Mouse (Mus musculus) thymus, postnatal 25 days (tissue): ENCODE results near the gene Nfia.
A peak's percentile ranks its signal among the peaks of the same experiment; 100 is the strongest.

Experiments used
- DNase-seq: peaks from one replicate; pipeline ENCODE4 v3.0.0; 2022

Gene Nfia

DNA sequence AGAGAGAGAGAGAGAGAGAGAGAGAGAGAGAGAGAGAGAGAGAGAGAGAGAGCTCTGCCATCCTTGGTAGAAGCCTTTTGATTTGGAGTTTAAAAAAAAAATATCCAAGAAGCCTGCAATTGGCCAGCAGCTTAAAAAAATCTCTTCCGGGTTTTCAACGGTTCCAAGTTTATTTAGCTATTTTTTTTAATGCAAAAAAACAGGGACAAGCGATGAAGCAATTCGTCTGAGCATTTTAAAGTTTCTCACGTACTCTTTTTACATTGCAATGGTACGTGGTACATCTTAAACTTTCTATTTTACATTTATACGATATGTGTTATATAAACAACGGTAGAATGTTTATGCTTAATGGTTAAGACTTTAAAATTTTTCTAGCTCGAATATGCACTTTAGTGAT lies at the start of gene Nfia:
Gene Nfia, plus strand, starts transcription at position 94 of the 400 bp plus-strand sequence.
- DNase-seq = no peak

DNA sequence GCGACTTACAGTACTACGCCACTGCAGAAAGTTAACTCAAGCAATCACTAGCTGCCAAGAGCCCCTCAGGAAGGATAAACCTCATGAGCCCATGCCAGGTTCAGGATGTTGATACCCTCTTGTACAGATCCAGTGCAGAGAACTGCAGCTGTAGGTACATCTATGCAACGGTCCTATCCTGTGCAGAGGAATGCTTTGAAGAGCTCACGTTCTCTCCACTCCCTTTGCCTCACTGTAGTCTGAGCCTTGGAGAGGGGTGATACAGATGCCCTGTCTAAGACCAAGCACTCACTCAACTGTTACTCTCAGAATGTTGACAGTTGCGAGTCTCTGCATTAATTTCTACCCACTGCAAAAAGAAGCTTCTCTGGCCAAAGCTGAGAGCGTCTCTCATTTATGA lies 49.2 kb upstream of the Nfia start:
- DNase-seq = no peak

DNA sequence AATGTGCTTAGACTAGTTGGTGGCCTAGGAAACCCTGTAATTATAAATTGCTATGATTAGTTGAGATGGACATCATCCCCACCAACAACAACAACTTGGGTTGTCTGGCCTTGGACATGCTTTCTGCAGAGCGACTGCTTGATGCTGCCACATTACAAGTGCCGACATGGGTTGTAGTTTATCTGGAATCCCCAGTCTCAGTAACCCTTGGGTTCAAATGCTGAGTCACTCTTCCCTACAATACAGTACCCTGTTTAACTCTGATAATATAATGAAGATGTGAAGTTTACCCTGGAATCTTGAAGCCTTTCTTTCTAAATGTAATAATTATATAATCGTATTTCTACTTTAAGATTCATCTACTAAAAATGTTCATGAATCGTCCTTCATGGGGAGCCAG lies 44.0 kb upstream of the Nfia start:
- no peak for DNase-seq

DNA sequence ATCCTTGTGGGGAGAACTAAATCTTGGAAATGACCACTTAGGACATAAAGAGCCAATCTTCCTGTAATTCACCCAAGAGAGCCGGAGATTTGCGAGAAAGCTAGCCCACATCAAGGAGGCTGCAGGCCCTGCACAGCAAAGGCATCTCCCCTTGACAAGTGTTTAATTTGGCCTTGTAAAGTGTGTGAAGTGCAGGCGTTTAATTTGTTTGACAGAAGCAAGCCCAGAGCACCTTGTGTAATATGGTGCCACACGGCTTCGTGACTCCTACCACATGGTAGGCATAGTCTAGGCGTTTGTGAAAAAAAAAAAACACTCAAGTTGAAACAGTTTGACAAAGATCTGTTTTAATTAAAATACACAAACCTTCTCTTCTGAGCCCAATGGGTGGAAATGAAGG lies 42.5 kb upstream of the Nfia start:
- DNase-seq = no peak

DNA sequence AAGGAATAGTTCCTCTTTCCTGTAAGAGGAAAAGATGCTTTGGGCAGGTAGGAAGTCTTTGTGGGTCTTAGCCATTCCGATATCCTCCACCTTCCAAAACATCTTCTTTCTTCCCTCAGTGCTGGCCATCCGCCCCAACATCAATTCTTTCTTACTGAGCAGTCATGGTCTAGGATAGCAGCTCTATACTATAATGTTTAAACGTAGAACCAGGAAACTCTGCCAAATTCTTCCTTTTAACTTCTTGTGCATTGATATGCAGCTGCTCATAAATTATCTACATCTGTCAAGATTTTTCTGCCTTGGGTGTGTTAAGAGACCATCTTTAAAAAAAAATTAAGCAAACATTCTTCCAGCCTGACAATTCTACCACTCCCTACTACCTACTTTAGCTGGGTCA lies 42.1 kb upstream of the Nfia start:
- DNase-seq = no peak

DNA sequence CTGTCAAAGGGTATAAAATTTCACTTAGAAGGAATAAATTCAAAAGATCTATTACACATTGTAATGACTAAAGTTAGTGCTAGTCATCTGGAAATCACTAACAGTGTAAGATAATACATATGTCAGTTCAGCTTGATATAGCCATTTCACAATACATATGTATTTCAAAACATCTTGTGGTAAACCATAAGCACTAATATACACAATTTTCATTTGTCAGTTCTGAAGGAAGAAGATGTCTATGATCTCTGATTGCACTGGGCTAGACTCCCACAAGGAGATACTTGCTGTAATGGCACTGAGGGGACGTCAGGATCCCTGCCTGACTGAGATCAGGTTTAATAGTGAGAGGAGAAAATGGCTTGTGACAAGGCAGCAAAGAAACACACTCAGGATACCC lies 39.1 kb upstream of the Nfia start:
- DNase-seq = no peak

DNA sequence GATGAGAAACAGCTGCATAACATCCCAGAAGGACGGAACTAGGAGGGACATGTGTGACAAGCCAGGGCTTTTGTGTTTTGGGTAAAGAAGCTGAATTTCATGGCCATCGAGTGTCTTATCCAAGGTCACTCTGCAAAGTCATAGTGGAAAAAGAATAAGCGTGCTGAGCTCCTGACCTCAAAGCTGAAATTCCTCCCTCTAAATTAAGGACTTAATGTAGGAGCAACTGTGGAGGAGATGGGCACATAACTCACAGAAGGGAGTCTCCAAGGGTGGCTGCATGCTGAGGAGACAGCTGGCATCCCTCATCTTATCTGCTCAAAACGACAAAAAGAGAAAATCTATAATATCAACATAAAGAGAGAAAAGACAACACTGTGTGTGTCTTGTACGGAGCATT lies 28.6 kb upstream of the Nfia start:
- DNase-seq = no peak

DNA sequence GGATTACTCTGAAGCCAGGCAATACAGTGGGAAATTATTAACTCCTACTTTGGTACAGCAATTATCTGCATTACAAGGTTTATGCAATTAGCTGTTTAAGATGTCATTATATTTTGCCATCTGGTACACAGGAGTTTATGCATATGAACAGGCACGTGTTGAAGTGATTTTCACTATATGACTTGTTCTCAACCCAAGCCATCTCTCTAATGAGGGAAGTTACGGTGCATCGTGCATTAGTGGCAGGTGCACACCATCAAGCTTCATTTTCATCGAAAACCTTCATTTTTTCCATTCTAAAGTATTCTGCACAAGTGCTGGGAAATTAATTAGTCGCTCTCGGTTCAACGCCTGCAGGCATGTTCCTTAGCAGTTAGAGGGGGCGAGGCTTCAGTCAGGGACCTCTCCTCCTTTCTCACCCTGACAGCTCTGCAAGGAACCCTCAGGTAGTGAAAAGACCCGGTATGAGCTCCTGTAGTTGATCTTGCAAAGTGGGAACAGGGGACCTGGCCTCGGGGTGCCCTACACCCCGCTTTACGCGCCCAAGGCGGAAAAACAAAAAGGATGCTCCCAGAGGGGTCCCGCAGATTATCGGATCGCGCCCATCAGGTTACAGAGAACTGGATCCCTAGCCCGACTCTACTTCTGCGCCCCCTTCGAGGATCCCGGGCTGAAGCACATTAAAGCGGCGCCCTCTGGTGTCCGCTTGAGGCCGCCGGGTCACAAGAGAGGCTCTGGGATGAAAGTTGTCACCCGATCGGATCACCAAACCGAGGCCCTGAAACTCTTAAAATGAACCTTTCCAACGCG lies 27.0 kb upstream of the Nfia start:
- DNase-seq = peak; percentile 82

DNA sequence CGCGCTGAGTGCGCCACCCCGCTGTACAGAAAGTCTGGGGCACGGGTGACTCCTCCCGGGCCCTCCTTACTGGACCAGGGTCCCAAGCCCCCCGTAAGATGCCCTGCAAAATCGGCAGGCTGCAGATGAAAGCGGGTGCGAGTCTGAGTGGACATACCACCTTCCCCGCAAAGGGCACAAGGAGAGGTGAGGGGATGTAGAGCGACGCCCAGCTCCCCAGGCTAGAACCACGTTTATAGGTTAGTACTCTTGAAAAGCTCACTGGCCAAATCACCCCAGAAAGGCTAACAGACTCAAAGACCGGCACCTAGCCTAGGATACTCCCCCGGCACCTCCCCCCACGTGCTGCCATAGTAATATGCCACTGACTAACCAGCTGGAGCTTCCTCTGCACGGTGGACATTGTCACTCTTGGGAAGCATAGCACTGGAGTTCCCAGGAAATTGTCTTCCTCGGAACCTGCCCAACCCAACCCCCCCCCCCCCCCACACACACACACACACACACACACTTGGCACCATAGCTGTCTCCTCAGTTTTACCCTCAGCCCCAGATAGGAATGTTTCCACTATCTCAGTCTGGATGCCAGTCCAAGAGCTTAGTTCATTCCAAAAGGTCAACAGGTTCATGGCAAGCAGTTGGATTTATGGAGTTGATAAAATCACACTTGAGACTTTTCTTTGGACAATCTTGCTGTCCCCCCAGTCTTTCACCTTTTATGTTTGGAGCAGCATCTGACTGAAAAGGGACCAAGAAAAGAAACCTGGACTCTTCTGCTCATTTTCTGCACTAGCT lies 26.2 kb upstream of the Nfia start:
- DNase-seq = no peak

DNA sequence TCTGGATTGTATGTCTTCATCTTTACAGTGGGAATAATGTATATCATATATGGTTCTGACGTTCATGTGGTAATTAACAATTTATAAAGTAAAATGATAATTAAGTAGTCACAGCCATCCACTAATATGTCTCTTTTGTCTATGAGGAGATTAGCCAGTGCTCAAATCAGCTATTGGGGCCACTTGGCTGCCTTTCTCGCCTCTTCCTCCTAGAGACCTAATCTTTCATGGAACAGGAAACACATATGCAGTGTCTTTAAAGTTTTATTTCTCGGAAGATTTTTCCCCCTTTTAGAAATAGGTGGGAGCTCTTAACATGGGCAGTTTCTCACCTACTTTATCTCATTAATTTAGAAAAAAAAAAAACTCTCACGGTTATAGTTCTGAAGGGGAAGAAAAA lies 22.1 kb upstream of the Nfia start:
- DNase-seq = no peak

DNA sequence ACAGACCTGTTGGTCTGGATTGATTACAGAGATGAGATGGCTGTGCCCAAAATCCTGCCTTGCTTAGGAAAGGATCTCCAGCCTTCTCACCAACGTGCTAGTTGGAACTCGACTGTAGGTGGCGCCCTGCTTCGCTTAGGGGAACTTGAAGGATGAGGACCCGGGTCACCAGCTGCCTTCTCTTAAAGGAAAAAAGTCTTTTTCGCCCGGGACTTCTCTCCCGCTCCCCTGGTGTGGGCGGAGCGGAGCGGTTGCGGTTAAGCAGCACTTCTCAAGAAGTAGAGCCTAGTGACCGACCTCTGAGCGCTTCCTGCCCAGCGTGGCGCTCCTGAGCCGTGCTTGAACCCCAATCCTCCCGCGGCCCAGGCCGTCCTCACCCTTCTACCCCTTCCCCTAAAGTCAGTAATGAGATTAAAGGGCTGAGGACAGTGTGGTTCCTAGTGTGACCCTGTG lies 21.5 kb upstream of the Nfia start:
- DNase-seq = peak; percentile 89

DNA sequence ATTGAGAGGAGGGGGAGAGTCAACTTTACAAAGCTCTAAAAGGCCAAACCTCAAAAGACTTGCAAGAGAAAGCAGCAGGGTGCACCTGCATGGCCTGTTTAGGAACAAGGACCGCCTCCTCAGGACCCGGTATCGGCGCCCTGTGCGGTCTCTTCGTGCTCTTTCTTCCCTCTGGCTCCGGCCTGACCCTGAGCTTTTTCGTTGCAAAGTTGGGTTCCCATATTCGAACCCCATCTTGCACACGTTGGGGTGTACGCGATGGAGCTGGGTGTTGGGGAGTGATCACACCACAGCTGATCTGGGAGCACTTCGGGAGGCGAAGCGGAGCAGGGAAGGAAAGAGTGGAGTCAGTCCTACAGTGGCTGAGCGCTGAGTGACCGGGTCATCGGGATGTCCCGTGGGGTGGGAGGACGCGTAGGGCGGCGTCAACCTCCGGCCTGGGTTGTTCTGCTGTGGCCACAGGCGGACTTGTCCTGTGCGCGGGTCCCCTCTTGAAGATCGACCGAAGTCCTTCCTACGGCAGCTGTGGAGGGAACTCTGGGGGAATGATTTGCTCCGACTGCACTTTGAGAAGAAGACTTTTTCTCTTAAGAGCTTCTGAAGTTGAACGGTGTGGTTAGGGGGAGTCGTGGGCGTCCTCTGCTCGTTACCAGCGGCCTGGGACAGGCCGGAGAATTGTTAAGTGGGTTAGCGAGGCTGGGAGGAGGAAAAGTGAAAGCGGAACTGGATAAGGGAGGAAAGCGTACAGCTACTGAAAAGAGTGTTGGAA lies 20.9 kb upstream of the Nfia start:
- DNase-seq = peak; percentile 47

DNA sequence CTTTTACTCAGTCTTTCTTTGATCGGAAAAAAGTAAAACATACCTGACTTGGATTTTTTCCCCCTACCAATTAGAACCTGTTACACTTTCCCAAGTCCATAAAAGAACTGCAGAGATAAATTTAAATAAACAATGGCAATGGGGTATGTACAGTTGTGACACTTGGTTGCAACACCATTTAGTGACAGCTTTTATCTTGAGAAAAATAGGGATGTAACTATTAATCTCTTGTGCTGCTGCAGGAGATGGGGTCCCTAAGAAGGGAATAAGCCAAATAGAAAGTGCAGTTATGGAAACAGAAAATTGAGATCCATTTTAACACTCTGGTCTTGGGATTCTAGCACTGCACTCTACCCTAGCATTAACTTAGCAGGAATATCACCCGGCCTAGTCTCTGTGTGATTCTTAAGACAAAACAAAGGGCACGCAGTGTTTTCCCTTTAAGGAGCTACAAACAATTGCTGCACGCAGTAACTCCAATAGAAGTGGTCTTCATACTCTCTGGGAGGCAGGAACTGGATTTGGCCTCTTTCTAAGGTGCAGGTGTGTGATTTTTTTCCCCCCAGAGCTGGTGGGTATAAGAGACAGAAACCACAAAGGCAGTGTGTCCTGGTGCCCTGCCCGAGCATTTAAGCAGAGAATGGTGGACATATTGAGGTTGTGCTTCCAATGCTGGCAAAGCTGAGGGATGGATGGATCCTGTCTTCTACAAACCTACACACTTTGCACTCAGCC lies 20.1 kb upstream of the Nfia start:
- DNase-seq = no peak

DNA sequence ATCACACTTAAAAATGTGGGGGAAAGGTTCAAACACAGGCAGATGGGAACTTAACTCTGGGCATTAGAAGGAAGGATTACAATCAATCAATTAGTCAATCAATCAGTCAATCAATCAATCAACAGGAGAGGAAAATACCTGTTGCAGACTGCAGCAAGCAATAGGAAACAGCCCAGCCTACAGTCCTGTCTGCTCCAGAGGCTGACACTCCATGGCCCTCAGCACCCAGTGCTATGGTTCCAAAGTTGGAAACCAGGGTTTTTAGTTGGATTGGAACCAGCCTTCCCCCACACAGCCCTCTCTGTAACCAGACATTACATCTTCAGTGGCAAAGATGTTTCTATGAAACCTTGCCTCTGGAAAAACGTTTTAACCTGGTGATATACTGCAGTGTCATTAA lies 19.0 kb upstream of the Nfia start:
- DNase-seq = no peak

DNA sequence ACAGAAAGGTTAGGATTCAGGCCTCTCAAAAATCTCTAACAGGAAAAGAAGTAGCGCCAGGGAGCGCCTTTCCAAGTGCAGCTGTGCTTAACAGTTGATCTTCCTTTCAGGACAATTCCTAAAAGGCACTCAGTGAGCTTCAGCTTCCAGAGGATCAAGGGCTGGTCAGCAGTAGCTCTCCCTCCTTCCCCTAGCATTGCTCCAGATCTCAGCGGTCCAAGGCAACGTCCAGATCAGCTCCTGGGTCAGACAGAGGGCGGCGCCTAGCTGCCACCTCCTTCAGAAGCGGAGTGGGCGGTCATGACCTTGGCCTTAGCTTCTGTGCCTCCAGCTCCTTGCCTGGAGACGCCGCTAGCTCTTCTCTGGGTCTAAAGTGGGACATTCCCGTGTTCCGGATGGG lies 18.3 kb upstream of the Nfia start:
- no peak for DNase-seq

DNA sequence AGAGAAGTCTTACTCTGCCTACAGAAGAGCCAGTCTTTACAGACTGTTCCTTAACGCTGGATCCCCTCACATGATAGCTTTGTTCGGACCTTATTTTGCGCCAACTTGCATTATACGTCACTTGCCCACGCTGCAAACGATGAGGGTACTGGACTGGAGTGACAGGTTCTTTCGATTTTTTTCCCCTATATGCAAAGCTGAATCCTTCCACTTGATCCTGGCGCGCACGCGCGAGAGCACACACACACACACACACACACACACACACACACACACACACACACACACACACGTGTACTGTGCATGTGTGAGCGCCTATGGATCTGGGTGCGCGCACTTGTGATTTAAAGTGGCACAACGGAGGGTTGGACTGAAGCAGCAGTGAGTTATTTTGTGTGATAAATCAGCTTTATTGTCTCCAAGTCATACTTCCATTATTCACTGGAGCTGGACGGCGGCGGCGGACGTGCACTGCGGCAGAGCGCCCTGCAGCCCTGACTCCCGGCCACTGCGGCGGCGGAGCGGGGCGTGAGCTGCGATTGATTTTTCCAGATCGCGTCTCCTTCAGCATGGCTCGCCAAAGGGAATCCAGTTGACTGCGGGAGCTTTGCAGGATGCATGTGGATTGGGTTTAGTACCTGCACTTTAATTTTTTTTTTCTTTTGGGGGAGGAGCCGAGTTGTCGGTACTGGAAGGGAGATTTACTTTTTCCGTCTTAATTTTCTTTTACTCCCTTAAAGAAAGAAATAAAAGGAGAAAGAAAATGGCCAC lies 15.1 kb upstream of the Nfia start:
- peak; percentile 39 for DNase-seq

DNA sequence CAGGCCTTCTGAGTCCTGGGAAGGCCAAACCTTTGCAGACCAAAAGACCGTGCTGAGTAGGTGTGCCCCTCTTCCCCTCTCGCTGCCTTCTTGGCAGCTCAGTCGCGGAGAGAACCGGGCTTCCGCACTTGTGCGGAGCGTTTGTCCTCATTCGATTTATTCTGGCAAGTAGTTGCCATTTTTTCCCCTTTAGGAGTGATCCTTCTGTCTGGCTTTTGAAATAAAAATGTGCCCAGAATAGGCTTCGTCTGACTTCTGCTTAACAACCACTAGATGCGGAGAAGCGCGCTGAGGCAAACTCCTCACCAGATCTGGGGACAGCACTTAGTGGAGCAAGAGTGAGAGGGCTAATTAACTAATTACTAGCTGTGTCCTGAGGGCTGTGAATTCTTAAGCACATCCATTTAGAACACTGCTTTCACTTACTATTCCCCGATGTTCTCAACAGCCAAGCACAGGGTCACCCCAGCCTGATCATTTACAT lies 14.5 kb upstream of the Nfia start:
- no peak for DNase-seq

DNA sequence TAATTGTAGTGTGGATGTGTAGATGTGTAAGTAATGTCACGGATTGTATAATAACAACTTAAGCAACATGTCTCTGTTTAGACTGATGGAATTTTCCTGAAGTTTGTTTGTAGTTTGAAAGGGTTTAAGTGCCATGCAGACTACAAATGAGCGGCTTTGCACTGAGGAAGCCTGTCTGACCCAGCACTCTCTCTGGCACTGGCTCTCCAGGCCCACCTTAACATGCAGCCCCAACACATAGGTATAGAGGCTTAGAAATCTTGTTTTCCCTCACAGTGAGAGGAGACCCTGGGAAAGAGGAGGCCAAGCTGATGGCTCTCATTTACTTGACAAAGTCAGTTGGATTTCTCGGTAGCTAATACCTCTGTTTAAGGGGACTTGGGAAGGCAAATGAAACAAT lies 13.9 kb upstream of the Nfia start:
- DNase-seq = no peak

DNA sequence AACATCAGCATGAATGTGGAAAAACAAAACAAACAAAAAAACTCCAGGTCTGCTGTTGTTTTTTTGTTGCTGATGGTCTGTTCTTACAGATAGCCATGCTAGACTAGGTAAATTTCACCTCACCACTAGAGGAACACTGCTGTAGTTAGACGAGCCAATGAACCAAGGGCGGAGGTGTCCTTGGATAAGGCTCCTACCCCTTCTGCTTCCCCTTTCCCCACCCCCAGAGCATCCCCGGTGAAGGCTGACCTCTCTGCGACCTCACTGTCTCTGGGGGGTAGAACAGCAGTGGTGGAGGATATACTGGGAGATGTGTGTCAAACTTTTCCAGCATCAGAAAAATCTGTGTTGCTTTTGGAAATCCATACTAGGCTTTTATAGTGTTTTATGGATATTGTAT lies 7.9 kb upstream of the Nfia start:
- no peak for DNase-seq

DNA sequence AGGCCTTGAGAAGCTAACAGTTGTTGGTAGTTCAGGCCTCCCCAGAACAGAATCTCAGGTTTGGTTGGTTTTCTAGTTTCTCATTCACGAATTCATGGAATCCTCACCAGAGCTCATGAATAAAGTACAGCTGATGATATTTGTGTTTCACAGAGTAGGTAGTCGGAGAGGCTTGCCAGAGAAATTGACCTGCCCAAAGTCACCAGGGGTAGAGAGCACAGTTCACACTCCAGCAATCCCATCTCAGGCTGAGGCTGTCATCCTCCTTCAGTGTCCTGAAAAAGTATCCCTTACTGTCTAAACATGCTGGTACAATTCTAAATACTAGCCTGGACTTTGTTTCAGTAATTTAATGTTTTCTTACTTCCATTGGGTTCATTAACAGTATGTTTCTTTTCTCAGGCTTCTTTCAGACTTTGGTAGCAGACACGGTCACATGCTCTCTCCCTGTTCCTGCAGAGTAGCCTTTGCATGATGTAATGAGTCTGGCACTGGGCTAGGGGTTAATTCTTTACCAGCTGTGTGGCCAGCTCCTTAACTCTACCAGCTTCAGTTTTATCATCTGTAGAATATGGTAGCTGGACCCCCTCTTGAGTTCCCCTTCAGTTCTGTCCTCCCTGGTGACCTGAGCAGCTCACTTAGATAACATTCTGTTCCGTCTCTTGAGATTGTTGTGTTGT lies 7.1 kb upstream of the Nfia start:
- no peak for DNase-seq

DNA sequence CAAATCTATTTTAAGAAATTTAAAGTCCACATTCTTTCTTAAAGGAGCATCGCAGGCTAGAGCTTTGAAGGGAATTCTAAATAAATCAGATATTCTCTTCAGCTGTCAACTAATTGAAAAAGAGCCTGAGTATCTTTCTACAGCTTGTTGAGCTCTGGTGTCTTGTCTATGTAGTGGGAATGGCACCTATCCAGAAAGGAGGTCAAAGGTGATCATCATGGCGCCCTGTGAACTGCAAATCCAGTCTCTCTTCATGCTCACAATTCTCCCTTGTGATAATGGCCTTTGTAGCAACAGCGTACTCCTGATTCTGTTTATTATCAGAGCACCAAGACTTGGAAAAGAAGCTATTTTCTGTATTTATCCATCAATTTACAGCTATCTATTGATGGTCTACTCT lies 6.4 kb upstream of the Nfia start:
- DNase-seq = no peak
